Mouse (Mus musculus): ENCODE data around the gene Gm26602. TPM values are rescaled to one million over a fixed set of nuclear protein-coding genes. Genes with fewer than 3 reads are reported as not detected.

Gm26602 gene
- polyA plus RNA-seq (2014; fragmentation: Nextera tagmentation; extraction: Ambion mirVana) = 5.9 and 9.1 TPM in 2 replicates

- Histone ChIP-seq H3K4me1 (ENCODE audit: control insufficient read depth, insufficient read depth, low read length) (peaks cover 16% of the 10 kb centered on the region), H3K27ac (ENCODE audit: low read depth, low read length) (peak within 1 kb of the TSS; percentile 83; the same call in 1 of the 2 replicates), H3K27me3 (ENCODE audit: control insufficient read depth, insufficient read depth, low read length) (no peaks in the 10 kb centered on the region), H3K4me3 (ENCODE audit: low read depth, low read length) (no peak within 1 kb of the TSS; the same call in 1 of the 2 replicates), H3K36me3 (ENCODE audit: control insufficient read depth, insufficient read depth, low read length) (peaks cover 9% of the 10 kb centered on the region; the same call in 1 of the 2 replicates), H3K9me3 (ENCODE audit: control insufficient read depth, low read length) (no peaks in the 10 kb centered on the region), H3K9ac (replicated peaks; ENCODE audit: low read depth, low read length) (no peak within 1 kb of the TSS), H3K4me2 (ENCODE audit: low read depth, low read length) (no peak within 1 kb of the TSS)
- ATAC-seq (ENCODE audit: low read depth) = no peak
- 89% methylated on average over 4 of the region's 4 CpGs for WGBS
These were observed at the start of gene Gm26602 for GRCm38 (mm10) chr10:79910556-79910955. Gene Gm26602 (plus strand): TSS chr10:79910856.

GRCm38 (mm10) chr10:79861230-79862048, 49.2 kb upstream of the Gm26602 start:
- no peak overlapping the region for H3K27ac ChIP-seq (ENCODE audit: low read depth, low read length)
- H3K4me3 ChIP-seq (ENCODE audit: low read depth, low read length) = no peak overlapping the region
- peaks cover 79% of the 10 kb centered on the region for H3K36me3 ChIP-seq (ENCODE audit: control insufficient read depth, insufficient read depth, low read length)
- peaks cover 31% of the 10 kb centered on the region for H3K4me1 ChIP-seq (ENCODE audit: control insufficient read depth, insufficient read depth, low read length)
- H3K27me3 ChIP-seq (ENCODE audit: control insufficient read depth, insufficient read depth, low read length) = no peaks in the 10 kb centered on the region; the same call in 1 of the 2 replicates
- no peak overlapping the region for H3K4me2 ChIP-seq (ENCODE audit: low read depth, low read length)
- WGBS = 74% methylated on average over 25 of the region's 25 CpGs
- no peaks in the 10 kb centered on the region for H3K9me3 ChIP-seq (ENCODE audit: control insufficient read depth, low read length)
- H3K9ac ChIP-seq (replicated peaks; ENCODE audit: low read depth, low read length) = no peak overlapping the region
- no peak for ATAC-seq (ENCODE audit: low read depth)

DNA sequence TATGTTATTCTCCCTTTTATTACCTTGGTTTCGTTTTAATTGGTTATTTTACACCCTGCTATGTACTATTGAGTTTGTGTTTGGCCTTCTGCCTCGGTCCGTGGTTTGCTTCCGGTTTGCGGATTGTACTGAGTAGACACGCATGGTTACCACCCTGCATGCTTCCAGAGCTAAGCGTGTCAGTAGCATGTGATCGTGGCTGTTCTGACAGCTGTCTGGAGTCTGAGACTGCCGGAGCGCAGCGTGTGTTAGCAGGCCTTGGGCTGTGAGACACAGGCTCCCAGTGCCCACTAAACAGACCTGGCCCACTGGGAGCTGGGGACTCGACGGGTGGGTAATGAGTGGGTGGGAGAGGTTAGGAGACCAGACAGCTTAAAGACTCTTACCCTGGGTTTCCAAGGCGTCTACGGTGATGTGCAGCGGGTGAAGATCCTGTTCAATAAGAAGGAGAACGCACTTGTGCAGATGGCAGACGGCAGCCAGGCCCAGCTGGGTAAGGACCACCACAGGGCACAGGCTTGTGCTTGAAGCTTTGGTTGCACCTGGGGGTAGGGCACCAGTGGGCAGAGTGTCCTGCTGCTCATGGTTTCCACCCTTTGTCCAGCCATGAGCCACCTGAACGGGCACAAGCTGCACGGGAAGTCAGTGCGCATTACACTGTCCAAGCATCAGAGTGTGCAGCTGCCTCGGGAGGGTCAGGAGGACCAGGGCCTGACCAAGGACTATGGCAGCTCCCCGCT, 48.4 kb upstream of the Gm26602 start:
- no peak overlapping the region for H3K9ac ChIP-seq (replicated peaks; ENCODE audit: low read depth, low read length)
- H3K4me2 ChIP-seq (ENCODE audit: low read depth, low read length) = no peak overlapping the region
- 77% methylated on average over 23 of the region's 23 CpGs for WGBS
- ATAC-seq (ENCODE audit: low read depth) = no peak
- peaks cover 82% of the 10 kb centered on the region for H3K36me3 ChIP-seq (ENCODE audit: control insufficient read depth, insufficient read depth, low read length)
- no peak overlapping the region for H3K27ac ChIP-seq (ENCODE audit: low read depth, low read length)
- H3K4me1 ChIP-seq (ENCODE audit: control insufficient read depth, insufficient read depth, low read length) = peaks cover 23% of the 10 kb centered on the region
- no peaks in the 10 kb centered on the region; the same call in 1 of the 2 replicates for H3K27me3 ChIP-seq (ENCODE audit: control insufficient read depth, insufficient read depth, low read length)
- H3K4me3 ChIP-seq (ENCODE audit: low read depth, low read length) = no peak overlapping the region
- H3K9me3 ChIP-seq (ENCODE audit: control insufficient read depth, low read length) = no peaks in the 10 kb centered on the region

DNA sequence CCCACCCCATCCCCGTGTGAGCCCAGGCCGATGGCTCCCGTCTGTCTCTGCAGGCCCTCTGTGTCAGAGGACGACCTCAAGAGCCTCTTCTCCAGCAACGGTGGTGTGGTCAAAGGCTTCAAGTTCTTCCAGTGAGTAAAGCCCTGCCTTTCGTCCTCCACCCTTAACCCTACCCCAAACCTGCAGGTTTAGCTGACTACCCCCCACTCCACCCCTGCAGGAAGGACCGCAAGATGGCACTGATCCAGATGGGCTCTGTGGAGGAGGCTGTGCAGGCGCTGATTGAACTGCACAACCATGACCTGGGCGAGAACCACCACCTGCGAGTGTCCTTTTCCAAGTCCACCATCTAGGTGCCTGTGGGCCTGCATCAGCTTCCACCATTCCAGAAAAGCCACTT, 47.7 kb upstream of the Gm26602 start:
- no peak overlapping the region for H3K27ac ChIP-seq (ENCODE audit: low read depth, low read length)
- H3K9ac ChIP-seq (replicated peaks; ENCODE audit: low read depth, low read length) = no peak overlapping the region
- no peaks in the 10 kb centered on the region for H3K9me3 ChIP-seq (ENCODE audit: control insufficient read depth, low read length)
- 77% methylated on average over 10 of the region's 10 CpGs for WGBS
- peaks cover 83% of the 10 kb centered on the region for H3K36me3 ChIP-seq (ENCODE audit: control insufficient read depth, insufficient read depth, low read length)
- peaks cover 16% of the 10 kb centered on the region for H3K4me1 ChIP-seq (ENCODE audit: control insufficient read depth, insufficient read depth, low read length)
- no peak for ATAC-seq (ENCODE audit: low read depth)
- no peaks in the 10 kb centered on the region; the same call in 1 of the 2 replicates for H3K27me3 ChIP-seq (ENCODE audit: control insufficient read depth, insufficient read depth, low read length)
- no peak overlapping the region for H3K4me3 ChIP-seq (ENCODE audit: low read depth, low read length)
- H3K4me2 ChIP-seq (ENCODE audit: low read depth, low read length) = no peak overlapping the region

GRCm38 (mm10) chr10:79864351-79865188, 46.1 kb upstream of the Gm26602 start:
- 0 out of 2 replicates have a peak, but pooled peaks cover 4% of the 10 kb centered on the region for H3K4me1 ChIP-seq (ENCODE audit: control insufficient read depth, insufficient read depth, low read length)
- H3K9me3 ChIP-seq (ENCODE audit: control insufficient read depth, low read length) = no peaks in the 10 kb centered on the region
- no peak overlapping the region for H3K4me2 ChIP-seq (ENCODE audit: low read depth, low read length)
- peaks cover 69% of the 10 kb centered on the region for H3K36me3 ChIP-seq (ENCODE audit: control insufficient read depth, insufficient read depth, low read length)
- ATAC-seq (ENCODE audit: low read depth) = peak; percentile 12; the same call in 1 of the 2 replicates
- no peak overlapping the region for H3K4me3 ChIP-seq (ENCODE audit: low read depth, low read length)
- no peaks in the 10 kb centered on the region; the same call in 1 of the 2 replicates for H3K27me3 ChIP-seq (ENCODE audit: control insufficient read depth, insufficient read depth, low read length)
- peak overlapping the region; percentile 39 for H3K27ac ChIP-seq (ENCODE audit: low read depth, low read length)
- no peak overlapping the region for H3K9ac ChIP-seq (replicated peaks; ENCODE audit: low read depth, low read length)
- 54% methylated on average over 10 of the region's 10 CpGs for WGBS

DNA sequence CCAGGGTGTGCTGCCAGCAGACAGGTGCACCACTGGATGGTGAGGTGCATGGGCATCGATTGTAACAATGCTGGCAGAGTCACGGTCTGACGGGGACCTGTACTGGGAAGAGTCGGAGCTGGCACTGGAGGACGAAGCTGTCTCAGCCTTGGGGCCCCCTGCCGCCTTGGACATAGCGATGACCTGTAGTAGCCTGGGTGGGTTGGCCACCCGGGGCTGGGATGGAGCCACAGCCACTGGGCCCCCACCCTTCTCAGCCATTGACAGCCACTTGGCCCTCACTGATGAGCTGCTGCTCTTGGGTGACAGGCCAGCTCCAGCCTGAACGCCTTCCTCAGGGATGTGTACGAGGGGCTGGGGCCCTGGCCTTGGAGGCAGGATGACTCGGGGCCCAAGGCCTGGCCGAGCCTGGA, 45.5 kb upstream of the Gm26602 start:
- Histone ChIP-seq H3K4me2 (ENCODE audit: low read depth, low read length) (no peak overlapping the region), H3K27me3 (ENCODE audit: control insufficient read depth, insufficient read depth, low read length) (no peaks in the 10 kb centered on the region; the same call in 1 of the 2 replicates), H3K4me1 (ENCODE audit: control insufficient read depth, insufficient read depth, low read length) (0 out of 2 replicates have a peak, but pooled peaks cover 5% of the 10 kb centered on the region), H3K36me3 (ENCODE audit: control insufficient read depth, insufficient read depth, low read length) (peaks cover 62% of the 10 kb centered on the region), H3K9ac (replicated peaks; ENCODE audit: low read depth, low read length) (0 out of 2 replicates have a peak overlapping the region, but pooled peaks have one; percentile 3), H3K9me3 (ENCODE audit: control insufficient read depth, low read length) (no peaks in the 10 kb centered on the region), H3K27ac (ENCODE audit: low read depth, low read length) (peak overlapping the region; percentile 39; the same call in 1 of the 2 replicates), H3K4me3 (ENCODE audit: low read depth, low read length) (no peak overlapping the region)
- WGBS = 64% methylated on average over 12 of the region's 12 CpGs
- peak; percentile 11; the same call in 1 of the 2 replicates for ATAC-seq (ENCODE audit: low read depth)

DNA sequence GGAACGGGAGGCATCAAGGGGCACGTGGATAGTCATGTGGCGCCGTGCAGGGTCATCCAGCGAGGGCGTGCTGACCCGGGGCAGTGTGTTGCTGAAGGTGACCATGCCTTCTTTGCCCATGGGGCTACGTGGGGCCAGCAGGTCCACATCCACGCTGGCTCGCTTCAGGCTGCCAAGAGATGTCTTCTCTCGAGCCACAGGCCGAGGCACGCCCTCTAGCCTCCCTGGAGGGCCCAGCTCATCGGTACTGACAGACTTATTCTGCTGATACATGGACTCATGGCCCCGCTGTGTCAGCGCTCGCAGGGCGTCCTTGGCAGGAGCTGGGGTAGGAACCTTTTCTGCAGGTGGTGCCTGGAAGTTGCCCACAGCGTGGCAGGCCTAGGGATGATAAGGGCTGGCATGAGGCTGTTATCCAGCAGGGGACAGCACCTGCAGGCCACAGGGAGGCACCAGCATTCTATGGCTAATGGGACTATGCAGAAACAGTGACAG, 44.8 kb upstream of the Gm26602 start:
- 77% methylated on average over 19 of the region's 19 CpGs for WGBS
- Histone ChIP-seq H3K9me3 (ENCODE audit: control insufficient read depth, low read length) (no peaks in the 10 kb centered on the region), H3K4me1 (ENCODE audit: control insufficient read depth, insufficient read depth, low read length) (0 out of 2 replicates have a peak, but pooled peaks cover 9% of the 10 kb centered on the region), H3K4me2 (ENCODE audit: low read depth, low read length) (no peak overlapping the region), H3K4me3 (ENCODE audit: low read depth, low read length) (no peak overlapping the region), H3K9ac (replicated peaks; ENCODE audit: low read depth, low read length) (0 out of 2 replicates have a peak overlapping the region, but pooled peaks have one; percentile 3), H3K27me3 (ENCODE audit: control insufficient read depth, insufficient read depth, low read length) (no peaks in the 10 kb centered on the region), H3K36me3 (ENCODE audit: control insufficient read depth, insufficient read depth, low read length) (peaks cover 56% of the 10 kb centered on the region), H3K27ac (ENCODE audit: low read depth, low read length) (no peak overlapping the region)
- no peak for ATAC-seq (ENCODE audit: low read depth)

DNA sequence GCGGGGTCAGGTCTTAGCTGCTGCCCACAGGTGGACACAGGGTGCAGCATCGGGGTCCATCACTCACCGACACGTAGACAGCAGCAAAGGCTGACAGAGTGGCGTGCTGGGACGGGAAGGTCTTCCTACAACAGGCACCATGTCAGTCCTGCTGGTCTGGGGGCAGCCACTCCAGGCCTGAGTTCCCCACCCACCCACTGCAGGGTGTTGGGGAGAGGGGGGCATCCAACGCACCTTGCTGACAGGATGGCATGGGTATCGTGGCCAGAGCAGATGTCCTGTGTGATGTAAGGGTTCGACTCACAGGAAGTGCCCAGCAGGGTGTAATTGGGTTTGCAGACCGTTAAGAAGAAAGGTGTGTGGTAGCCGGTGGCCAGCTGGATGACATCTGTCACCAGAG, 44.1 kb upstream of the Gm26602 start:
- no peak overlapping the region for H3K4me2 ChIP-seq (ENCODE audit: low read depth, low read length)
- H3K36me3 ChIP-seq (ENCODE audit: control insufficient read depth, insufficient read depth, low read length) = peaks cover 52% of the 10 kb centered on the region
- ATAC-seq (ENCODE audit: low read depth) = no peak
- no peaks in the 10 kb centered on the region for H3K27me3 ChIP-seq (ENCODE audit: control insufficient read depth, insufficient read depth, low read length)
- H3K9ac ChIP-seq (replicated peaks; ENCODE audit: low read depth, low read length) = no peak overlapping the region
- H3K4me3 ChIP-seq (ENCODE audit: low read depth, low read length) = no peak overlapping the region
- no peak overlapping the region for H3K27ac ChIP-seq (ENCODE audit: low read depth, low read length)
- WGBS = 82% methylated on average over 11 of the region's 11 CpGs
- H3K4me1 ChIP-seq (ENCODE audit: control insufficient read depth, insufficient read depth, low read length) = peaks cover 12% of the 10 kb centered on the region
- H3K9me3 ChIP-seq (ENCODE audit: control insufficient read depth, low read length) = no peaks in the 10 kb centered on the region

Data from neural tube, embryonic 14.5 days (tissue).